ENCODE assay signal across 17 mouse cellular contexts in genomic region chr15:8882880-8883539, GRCm38 (mm10).
"Had no signal": no experiment of that assay in that cellular context is flagged by ENCODE, and none has a peak within 500 bp of the region (broad histone marks: within the 10 kb centered on the region; RNA-seq: fewer than 3 reads in every experiment).

No protein-coding gene starts in this region.

- H3K4me2 ChIP-seq: limb, embryonic 12.5 days; liver, embryonic 11.5 days; liver, embryonic 15.5 days; midbrain, embryonic 11.5 days; neural tube, embryonic 13.5 days had no signal

- H3K9ac ChIP-seq: limb, embryonic 12.5 days; liver, embryonic 15.5 days; neural tube, embryonic 13.5 days had no signal

- H3K27ac ChIP-seq: limb, embryonic 12.5 days; liver, embryonic 15.5 days; macrophage; neural tube, embryonic 13.5 days; stomach, postnatal 0 days had no signal

- H3K27me3 ChIP-seq: limb, embryonic 12.5 days; liver, embryonic 15.5 days; megakaryocyte, embryonic 14.5 days; neural tube, embryonic 13.5 days had no signal

- H3K9me3 ChIP-seq: limb, embryonic 12.5 days; liver, embryonic 15.5 days; neural tube, embryonic 13.5 days had no signal

- DNase-seq: kidney, postnatal 10 days; layer of hippocampus, adult 9-11 months; layer of hippocampus, postnatal 36 days; lung, adult 2 months; lung, postnatal 10 days; right cerebral cortex, postnatal 14 days; thymus, postnatal 4 days had no signal

- H3K36me3 ChIP-seq: limb, embryonic 12.5 days; liver, embryonic 15.5 days; neural tube, embryonic 13.5 days had no signal

- H3K4me3 ChIP-seq: limb, embryonic 12.5 days; liver, embryonic 15.5 days; neural tube, embryonic 13.5 days had no signal

- H3K4me1 ChIP-seq: liver, embryonic 15.5 days; megakaryocyte, embryonic 14.5 days; neural tube, embryonic 13.5 days had no signal

- ATAC-seq: intestine, embryonic 16.5 days; midbrain, embryonic 16.5 days had no signal
